Mouse (Mus musculus) myocyte (in vitro differentiated cells): ENCODE data around the gene E130309D02Rik. TPM values are rescaled to one million over a fixed set of nuclear protein-coding genes. Genes with fewer than 3 reads are reported as not detected.

Experiments
- H3K27me3 ChIP-seq: one replicate; pipeline ENCODE4 v1.6.1; 2011; ENCODE audit not compliant: control insufficient read depth, insufficient read depth, insufficient read length
- H3K36me3 ChIP-seq: one replicate; pipeline ENCODE4 v1.6.1; 2011; ENCODE audit not compliant: control insufficient read depth, insufficient read depth
- H3K4me2 ChIP-seq: one replicate; pipeline ENCODE4 v1.6.1; 2011; ENCODE audit warnings: low read depth, control low read depth
- H3K4me3 ChIP-seq: one replicate; pipeline ENCODE4 v1.5.1; 2011; ENCODE audit warnings: mild to moderate bottlenecking, control low read depth, moderate library complexity
- H3K79me2 ChIP-seq: one replicate; pipeline ENCODE4 v1.6.1; 2011; ENCODE audit not compliant: control insufficient read depth, insufficient read depth
- H3ac ChIP-seq: one replicate; pipeline ENCODE4 v1.6.1; 2011; ENCODE audit not compliant: control insufficient read depth, insufficient read length
- CEBPB ChIP-seq: IDR thresholded peaks from 2 replicates; pipeline ENCODE4 v1.6.1; 2011; ENCODE audit warnings: mild to moderate bottlenecking, moderate library complexity; ENCODE audit not compliant: poor library complexity, insufficient read depth, severe bottlenecking
- E2F4 ChIP-seq: IDR thresholded peaks from one replicate; pipeline ENCODE4 v1.6.1; 2011; ENCODE audit warnings: mild to moderate bottlenecking, control low read depth, moderate library complexity; ENCODE audit not compliant: insufficient read depth
- MAX ChIP-seq: IDR thresholded peaks from one replicate; pipeline ENCODE4 v1.6.1; 2011; ENCODE audit warnings: low read depth, mild to moderate bottlenecking, control low read depth
- MYOD1 ChIP-seq, 3 experiments: IDR thresholded peaks; one replicate each; pipeline ENCODE4 v1.6.1; 2011; ENCODE audit warnings: control low read depth in 2 of 3, low read depth in 2 of 3, mild to moderate bottlenecking in 2 of 3, moderate library complexity in 1 of 3; ENCODE audit not compliant: insufficient read length in 2 of 3, control insufficient read depth in 1 of 3
- MYOG ChIP-seq, 3 experiments: IDR thresholded peaks; one replicate each; pipeline ENCODE4 v1.6.1; 2011; ENCODE audit warnings: control low read depth in 2 of 3, low read depth in 2 of 3, mild to moderate bottlenecking in 2 of 3; ENCODE audit not compliant: insufficient read length in 2 of 3, control insufficient read depth in 1 of 3, insufficient read depth in 1 of 3
- POLR2A ChIP-seq: IDR thresholded peaks from one replicate; pipeline ENCODE4 v1.6.1; 2011; ENCODE audit warnings: low read depth, mild to moderate bottlenecking, control low read depth, moderate library complexity; ENCODE audit not compliant: insufficient read length
- POLR2AphosphoS2 ChIP-seq: IDR thresholded peaks from one replicate; pipeline ENCODE4 v1.6.1; 2011; ENCODE audit warnings: low read depth, control low read depth; ENCODE audit not compliant: insufficient read length
- REST ChIP-seq: IDR thresholded peaks from one replicate; pipeline ENCODE4 v1.6.1; 2011; ENCODE audit warnings: mild to moderate bottlenecking, control low read depth, moderate library complexity; ENCODE audit not compliant: insufficient read depth, insufficient read length
- SRF ChIP-seq: IDR thresholded peaks from one replicate; pipeline ENCODE4 v1.6.1; 2011; ENCODE audit warnings: low read depth; ENCODE audit not compliant: control insufficient read depth, insufficient read length
- TCF12 ChIP-seq: IDR thresholded peaks from one replicate; pipeline ENCODE4 v1.6.1; 2011; ENCODE audit warnings: mild to moderate bottlenecking, control low read depth; ENCODE audit not compliant: poor library complexity, insufficient read depth, severe bottlenecking
- TCF3 ChIP-seq: IDR thresholded peaks from one replicate; pipeline ENCODE4 v1.6.1; 2011; ENCODE audit warnings: low read depth, control low read depth; ENCODE audit not compliant: insufficient read length
- USF1 ChIP-seq: IDR thresholded peaks from one replicate; pipeline ENCODE4 v1.6.1; 2011; ENCODE audit warnings: low read depth, mild to moderate bottlenecking, control low read depth, moderate library complexity
- polyA plus RNA-seq: library from polyadenylated mRNA; unstranded; fragments of >200 nt; fragmentation: generic; extraction: Trizol; gene quantifications from one replicate; pipeline ENCODE4 v1.2.1, GENCODE M21; 2012; ENCODE audit warnings: missing spikeins

The E130309D02Rik gene
- polyA plus RNA-seq, 1 experiment = 25.7 TPM

- peaks cover 5% of the 10 kb centered on the region for H3K79me2 ChIP-seq
- H3K36me3 ChIP-seq = no peaks in the 10 kb centered on the region
- H3K27me3 ChIP-seq = no peaks in the 10 kb centered on the region
- H3ac ChIP-seq = peak overlapping the region; percentile 77
- H3K4me2 ChIP-seq = peak overlapping the region; percentile 80
- peak overlapping the region; percentile 93 for H3K4me3 ChIP-seq
- no peak for TF ChIP-seq REST
- TF ChIP-seq SRF = no peak
- no peak for TF ChIP-seq POLR2A
- TF ChIP-seq TCF12 = no peak
- TF ChIP-seq POLR2AphosphoS2 = no peak
- no peak for TF ChIP-seq CEBPB
- no peak for TF ChIP-seq TCF3
- TF ChIP-seq MYOD1 (IDR thresholded peaks at IDR 0.05; ENCODE audit: control insufficient read depth in 1 of 3, insufficient read length in 2 of 3, low read depth in 2 of 3) = no peak
Observed at GRCm38 (mm10) chr5:143270151-143270519, 45.0 kb downstream of the E130309D02Rik start.

GRCm38 (mm10) chr5:143269363-143270150 lies 45.6 kb downstream of the E130309D02Rik start, which contains the start of gene Zfp316:
Gene Zfp316 (minus strand): TSS chr5:143270022.
- Histone ChIP-seq H3K27me3 (no peaks in the 10 kb centered on the region), H3K79me2 (peaks cover 5% of the 10 kb centered on the region), H3ac (peak within 1 kb of the TSS; percentile 77), H3K4me2 (peak within 1 kb of the TSS; percentile 80), H3K4me3 (peak within 1 kb of the TSS; percentile 93), H3K36me3 (no peaks in the 10 kb centered on the region)
- TF ChIP-seq E2F4 (no peak), SRF (no peak), REST (no peak), POLR2A (peak; percentile 97), MYOG (IDR thresholded peaks at IDR 0.05; ENCODE audit: control insufficient read depth in 1 of 3, insufficient read depth in 1 of 3, insufficient read length in 2 of 3, low read depth in 2 of 3) (peak in 1 of 3 experiments; percentile 6), TCF3 (no peak), MYOD1 (IDR thresholded peaks at IDR 0.05; ENCODE audit: control insufficient read depth in 1 of 3, insufficient read length in 2 of 3, low read depth in 2 of 3) (peak in 1 of 3 experiments; percentile 51), POLR2AphosphoS2 (peak; percentile 94), CEBPB (no peak)

GRCm38 (mm10) chr5:143268985-143269362 lies 46.2 kb downstream of the E130309D02Rik start:
- no peak for TF ChIP-seq TCF12
- TF ChIP-seq SRF = no peak
- TF ChIP-seq MYOG (IDR thresholded peaks at IDR 0.05; ENCODE audit: control insufficient read depth in 1 of 3, insufficient read depth in 1 of 3, insufficient read length in 2 of 3, low read depth in 2 of 3) = no peak
- TF ChIP-seq REST = no peak
- Histone ChIP-seq H3ac (peak overlapping the region; percentile 77), H3K36me3 (no peaks in the 10 kb centered on the region), H3K4me3 (peak overlapping the region; percentile 93), H3K27me3 (no peaks in the 10 kb centered on the region), H3K79me2 (peaks cover 5% of the 10 kb centered on the region), H3K4me2 (peak overlapping the region; percentile 78)

GRCm38 (mm10) chr5:143266794-143267193 lies 48.4 kb downstream of the E130309D02Rik start:
- TF ChIP-seq REST (no peak), POLR2A (no peak), SRF (no peak), POLR2AphosphoS2 (no peak), MYOG (IDR thresholded peaks at IDR 0.05; ENCODE audit: control insufficient read depth in 1 of 3, insufficient read depth in 1 of 3, insufficient read length in 2 of 3, low read depth in 2 of 3) (no peak), TCF3 (no peak), MAX (no peak), USF1 (no peak), MYOD1 (IDR thresholded peaks at IDR 0.05; ENCODE audit: control insufficient read depth in 1 of 3, insufficient read length in 2 of 3, low read depth in 2 of 3) (no peak), TCF12 (no peak), CEBPB (no peak), E2F4 (no peak)
- H3K36me3 ChIP-seq = no peaks in the 10 kb centered on the region
- H3K27me3 ChIP-seq = no peaks in the 10 kb centered on the region
- no peak overlapping the region for H3K4me2 ChIP-seq
- no peak overlapping the region for H3ac ChIP-seq
- peaks cover 5% of the 10 kb centered on the region for H3K79me2 ChIP-seq
- no peak overlapping the region for H3K4me3 ChIP-seq

- no peak overlapping the region for H3K4me2 ChIP-seq
- peaks cover 5% of the 10 kb centered on the region for H3K79me2 ChIP-seq
- peaks cover 4% of the 10 kb centered on the region for H3K36me3 ChIP-seq
- no peak for TF ChIP-seq MAX
- no peak for TF ChIP-seq TCF12
- no peak for TF ChIP-seq SRF
- no peak for TF ChIP-seq MYOG (IDR thresholded peaks at IDR 0.05; ENCODE audit: control insufficient read depth in 1 of 3, insufficient read depth in 1 of 3, insufficient read length in 2 of 3, low read depth in 2 of 3)
- TF ChIP-seq E2F4 = no peak
- no peak for TF ChIP-seq TCF3
- TF ChIP-seq POLR2AphosphoS2 = no peak
- no peak for TF ChIP-seq MYOD1 (IDR thresholded peaks at IDR 0.05; ENCODE audit: control insufficient read depth in 1 of 3, insufficient read length in 2 of 3, low read depth in 2 of 3)
- TF ChIP-seq POLR2A = no peak
- no peak for TF ChIP-seq CEBPB
- no peak for TF ChIP-seq REST
- no peak for TF ChIP-seq USF1
- H3K27me3 ChIP-seq = no peaks in the 10 kb centered on the region
- H3K4me3 ChIP-seq = no peak overlapping the region
- no peak overlapping the region for H3ac ChIP-seq
Observed at GRCm38 (mm10) chr5:143265409-143265808, 49.8 kb downstream of the E130309D02Rik start.
